Mouse (Mus musculus) layer of hippocampus, adult 9-11 months (tissue): ENCODE measurements around the gene Nsmce1.
"Not testable (repeated sequence)": the region's sequence is repeated elsewhere in the genome, so short reads cannot be mapped to it uniquely, and the experiment has no call there.

ENCODE experiments used
- DNase-seq: peaks from one replicate; pipeline ENCODE4 v3.0.0; 2022

The Nsmce1 gene

GRCm38 (mm10) chr7:125430170-125430842, 61.1 kb downstream of the Nsmce1 start:
- no peak for DNase-seq

GRCm38 (mm10) chr7:125428816-125429500, 62.4 kb downstream of the Nsmce1 start:
- DNase-seq = not testable (repeated sequence)

- DNase-seq = no peak
These were observed 63.0 kb downstream of the Nsmce1 start for GRCm38 (mm10) chr7:125428381-125428780.

DNA sequence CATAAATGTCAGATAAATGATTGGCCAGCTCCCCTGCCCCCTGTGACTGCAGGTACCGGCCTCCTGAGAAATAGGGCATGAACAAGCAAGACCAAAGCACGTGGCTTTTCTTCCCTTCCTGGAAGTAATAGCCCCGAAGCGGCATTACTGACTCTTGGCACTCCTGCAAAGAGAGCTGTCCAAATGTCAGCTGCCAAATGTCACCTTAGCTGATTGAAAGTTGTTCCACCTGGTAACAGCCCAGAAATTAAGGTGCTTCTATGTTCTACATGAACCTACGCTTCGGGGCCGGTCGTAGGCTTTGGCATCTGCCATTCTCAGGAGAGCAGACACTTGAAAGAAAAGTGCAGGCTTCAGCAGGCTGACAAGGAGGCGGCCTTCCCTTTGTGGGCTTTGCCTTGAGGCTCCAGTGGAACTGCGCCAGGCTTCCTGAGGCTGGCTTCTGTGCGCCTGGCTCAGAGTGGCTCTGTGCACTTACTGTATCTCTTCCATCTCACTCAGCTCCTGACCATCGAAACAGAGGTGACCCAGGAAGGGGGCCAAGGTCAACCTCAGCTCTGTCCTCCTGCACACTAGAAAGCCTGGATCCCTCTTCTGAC, 63.8 kb downstream of the Nsmce1 start:
- DNase-seq = no peak

DNA sequence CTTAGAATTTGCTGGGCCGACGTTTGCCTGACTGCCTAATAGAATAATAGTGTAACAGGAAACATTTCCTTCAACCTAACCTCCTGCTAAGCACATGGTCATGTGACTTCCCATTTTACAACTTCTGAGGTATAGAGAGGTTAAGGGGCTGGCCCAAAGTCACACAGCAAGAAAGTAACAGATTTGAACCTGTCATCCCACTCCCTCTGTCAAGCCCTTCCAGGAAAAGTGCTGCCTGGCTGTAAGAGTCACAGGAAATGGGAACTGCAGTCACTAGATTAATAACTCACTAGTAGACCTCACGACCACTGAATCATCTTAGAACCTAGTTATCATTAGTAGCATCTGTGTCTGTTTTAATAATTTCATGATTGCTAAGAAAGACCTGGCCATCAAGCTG, 68.3 kb downstream of the Nsmce1 start:
- DNase-seq = no peak

DNA sequence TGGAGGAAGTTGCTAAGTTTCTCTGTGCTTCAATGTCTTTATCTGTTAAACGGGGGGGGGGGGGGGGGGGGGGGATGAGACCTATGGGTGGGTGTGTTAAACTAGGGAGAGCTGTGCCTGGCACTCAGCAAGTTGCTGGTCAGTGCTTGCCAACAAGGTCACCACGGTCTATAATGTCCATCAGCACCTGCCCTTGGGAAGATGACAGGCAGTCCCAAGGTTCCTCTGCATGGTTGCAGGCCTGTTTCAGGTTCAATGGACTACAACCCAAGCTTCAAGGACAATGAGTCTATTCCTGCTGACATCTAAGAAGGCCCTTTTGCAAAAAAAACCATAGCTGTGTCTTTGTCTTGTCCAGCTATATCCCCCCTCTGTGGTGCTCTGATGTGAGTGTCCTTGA, 69.5 kb downstream of the Nsmce1 start:
- no peak for DNase-seq

GRCm38 (mm10) chr7:125420190-125420589, 71.2 kb downstream of the Nsmce1 start:
- peak; percentile 13 for DNase-seq

DNA sequence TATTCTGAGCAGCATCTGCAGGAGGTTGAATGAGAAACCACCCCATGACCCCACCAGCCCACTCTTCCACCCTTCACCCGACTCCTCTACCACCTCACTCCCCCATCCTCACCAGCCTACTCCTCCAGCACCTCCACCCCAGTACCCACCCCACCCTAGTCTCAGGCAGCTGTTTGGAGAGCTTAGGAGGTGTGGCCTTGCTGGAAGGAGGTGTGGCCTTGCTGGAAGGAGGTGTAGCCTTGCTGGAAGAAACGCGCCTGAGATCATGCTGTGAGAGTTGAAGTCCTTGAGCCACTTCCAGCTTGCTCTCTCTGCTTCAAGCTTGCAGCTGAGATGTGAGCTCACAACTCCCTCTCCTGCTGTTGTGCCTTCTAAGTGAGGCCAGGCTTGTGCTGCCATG, 73.0 kb downstream of the Nsmce1 start:
- no peak for DNase-seq
